Mouse (Mus musculus) left cerebral cortex, postnatal 36 days (tissue): Measurements from ENCODE around the gene Icam5. TPM values are rescaled to one million over a fixed set of nuclear protein-coding genes. Genes with fewer than 3 reads are reported as not detected.
A peak's percentile ranks its signal among the peaks of the same experiment; 100 is the strongest.
"Not testable (repeated sequence)": the region's sequence is repeated elsewhere in the genome, so short reads cannot be mapped to it uniquely, and the experiment has no call there.

Experiments
- DNase-seq, 2 experiments: peaks; one replicate each; pipeline ENCODE4 v3.0.0; 2021 to 2022; ENCODE audit warnings: low spot score in 2 of 2, mixed read lengths in 1 of 2
- intact Hi-C: fragments of 180-260 bp; cut with DNase I; formaldehyde crosslinking; loops from one replicate; pipeline ENCODE4 v1.15.1; 2025
- total RNA-seq, 2 experiments: library from RNA; stranded (reverse); gene quantifications; 2 replicates each; pipeline ENCODE4 v1.2.3; 2021

Icam5 gene
- total RNA-seq, 2 experiments from 2014 or later: 235 to 249 TPM

DNA sequence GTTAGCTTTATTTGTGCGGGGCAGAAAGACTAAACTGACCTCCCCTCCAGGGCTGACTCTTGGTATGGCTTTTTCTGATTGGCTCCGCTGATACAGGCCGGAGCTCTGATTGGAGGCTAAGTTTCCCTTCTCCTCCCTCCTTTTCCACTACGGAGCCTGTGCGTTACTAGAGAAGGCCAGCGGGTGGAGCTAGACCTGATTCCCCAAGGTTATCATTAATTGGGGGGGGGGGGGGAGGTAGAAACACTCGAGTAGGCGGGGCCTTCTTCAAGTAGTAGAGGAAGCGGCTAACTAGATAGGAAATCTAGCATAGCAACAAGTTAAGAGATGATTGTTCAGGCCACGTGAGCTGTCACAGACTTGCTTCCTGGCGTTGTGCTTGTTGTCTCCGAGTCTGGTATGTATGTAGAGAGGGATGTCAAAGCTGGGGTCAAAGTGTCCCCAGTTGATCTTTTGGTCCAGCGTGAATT is 1.1 kb upstream of the Icam5 start:
- intact Hi-C loops: loop anchor here (5.0 kb wide), 1 partner anchor 101 kb away; the partner anchor contains the start of gene Tyk2
- DNase-seq: peak; percentile 71 to 78

DNA sequence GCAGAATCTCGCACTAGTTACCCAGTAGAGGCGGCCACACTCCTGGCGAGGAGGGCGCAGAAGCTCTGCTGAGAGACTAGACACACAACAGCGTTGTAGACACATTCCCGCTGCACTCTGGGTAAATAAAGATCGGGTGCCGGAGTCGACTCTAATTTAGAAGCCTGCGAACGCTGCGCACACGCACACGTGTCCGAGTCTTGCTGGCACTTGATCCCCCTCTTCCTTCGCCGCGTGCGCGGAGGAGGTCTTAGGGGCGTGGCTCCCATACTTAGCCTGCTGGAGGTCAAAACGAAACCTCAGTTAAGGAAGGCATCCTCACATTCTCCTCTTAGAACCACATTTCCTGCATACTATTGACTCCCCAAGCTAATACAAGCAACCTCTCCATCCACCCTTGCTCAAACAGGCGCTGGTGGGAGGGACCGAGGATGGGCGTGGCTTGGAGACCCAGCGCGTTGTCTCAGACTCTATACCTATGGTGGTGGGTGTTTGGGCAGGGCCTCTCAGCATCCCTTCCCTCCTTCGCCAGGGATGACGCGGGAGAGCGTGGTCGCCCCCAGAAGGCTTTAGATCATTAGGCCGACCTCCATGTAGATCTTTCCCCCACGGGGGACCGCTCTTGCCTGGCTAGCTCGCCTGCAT is 500 bp upstream of the Icam5 start:
- intact Hi-C loops: loop anchor here (5.0 kb wide), 1 partner anchor 101 kb away; the partner anchor contains the start of gene Tyk2

DNA sequence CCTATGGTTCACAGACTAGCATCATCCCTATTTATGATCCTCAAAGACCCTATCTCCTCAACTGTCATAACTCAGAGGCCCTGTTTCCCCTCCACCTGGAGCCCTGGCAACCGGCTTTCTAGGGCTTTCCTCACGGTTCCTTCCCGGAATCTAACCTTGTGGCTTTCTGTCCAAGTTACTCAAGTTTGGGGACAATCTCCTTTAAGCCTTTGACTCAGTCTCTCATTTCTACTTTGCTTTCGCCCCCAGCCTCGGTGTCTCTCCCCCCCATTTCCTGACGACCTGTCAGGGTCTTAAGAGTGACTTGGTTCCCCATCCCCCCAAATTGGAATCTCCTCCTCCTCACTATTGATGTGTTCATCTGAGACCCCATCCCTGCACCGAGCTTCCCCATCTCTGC is 618 bp downstream of the Icam5 start:
- DNase-seq: no peak
- intact Hi-C loops: loop anchor here (1.0 to 5.0 kb wide), 4 partner anchors 9 to 100 kb away; partner anchors contain the start of genes Fdx1l, Gm49373 and Tyk2

More for the DNA sequence above, 500 bp upstream of the Icam5 start:
- peak; percentile 88 to 90 for DNase-seq

DNA sequence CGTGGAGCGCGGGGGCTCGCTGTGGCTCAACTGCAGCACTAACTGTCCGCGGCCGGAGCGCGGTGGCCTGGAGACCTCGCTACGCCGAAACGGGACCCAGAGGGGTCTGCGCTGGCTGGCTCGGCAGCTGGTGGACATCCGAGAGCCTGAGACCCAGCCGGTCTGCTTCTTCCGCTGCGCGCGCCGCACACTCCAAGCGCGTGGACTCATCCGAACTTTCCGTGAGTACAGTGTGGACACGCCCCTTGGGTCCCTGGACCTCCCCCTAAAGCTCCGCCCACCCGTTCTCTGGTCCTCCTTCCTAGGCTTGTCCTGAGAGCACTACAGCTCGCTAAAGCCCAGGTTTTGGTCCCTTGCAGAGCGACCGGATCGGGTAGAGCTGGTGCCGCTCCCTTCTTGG is 1.3 kb downstream of the Icam5 start:
- intact Hi-C loops: loop anchor here (2.0 to 5.0 kb wide), 2 partner anchors 40 to 99 kb away; partner anchors contain the start of genes Fdx1l, Gm49373 and Tyk2
- peak; percentile 69 to 70 for DNase-seq

DNA sequence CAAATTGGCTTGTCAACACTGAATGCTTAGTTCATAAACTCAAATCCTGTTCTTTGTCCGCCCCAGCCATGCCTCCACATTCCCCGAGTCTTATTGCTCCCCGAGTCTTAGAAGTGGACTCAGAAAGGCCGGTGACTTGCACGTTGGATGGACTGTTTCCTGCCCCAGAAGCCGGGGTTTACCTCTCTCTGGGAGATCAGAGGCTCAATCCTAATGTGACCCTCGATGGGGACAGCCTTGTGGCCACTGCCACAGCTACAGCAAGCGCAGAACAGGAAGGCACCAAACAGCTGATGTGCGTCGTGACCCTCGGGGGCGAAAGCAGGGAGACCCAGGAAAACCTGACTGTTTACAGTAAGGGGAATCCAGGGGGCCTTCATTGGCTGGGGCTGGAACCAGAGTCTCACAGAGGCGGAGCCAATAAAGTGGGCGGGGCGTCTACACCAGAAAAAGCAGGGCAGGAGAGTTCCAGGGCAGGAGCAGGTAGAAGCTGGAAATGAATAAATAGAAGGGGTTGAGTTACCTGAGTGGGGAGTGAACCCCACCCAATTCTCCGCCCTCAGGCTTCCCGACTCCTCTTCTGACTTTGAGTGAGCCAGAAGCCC is 2.7 kb downstream of the Icam5 start:
- peak in 1 of 2 experiments; percentile 19 for DNase-seq
- intact Hi-C loops: loop anchor here (5.0 kb wide), 1 partner anchor 98 kb away; the partner anchor contains the start of gene Tyk2

DNA sequence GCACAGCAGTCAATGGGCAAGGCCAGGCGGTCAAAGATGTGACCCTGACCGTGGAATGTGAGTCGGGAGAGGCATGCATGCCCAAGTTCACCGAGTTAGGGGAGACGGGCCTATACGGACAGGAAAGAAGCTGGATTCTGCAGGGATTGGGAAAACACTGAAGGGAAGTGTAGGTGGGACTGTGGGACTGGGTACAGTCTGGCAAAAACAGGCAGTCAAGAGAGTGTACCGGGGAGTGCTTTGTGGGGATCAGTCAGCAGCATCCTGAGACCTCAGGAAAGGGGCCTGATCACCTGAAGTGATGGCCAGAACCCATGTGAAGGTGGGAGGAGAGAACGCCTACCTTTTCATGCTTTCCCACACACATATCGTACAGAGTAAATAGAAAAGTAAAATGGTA is 3.7 kb downstream of the Icam5 start:
- DNase-seq: peak in 1 of 2 experiments; percentile 24
- intact Hi-C loops: no loop called here

DNA sequence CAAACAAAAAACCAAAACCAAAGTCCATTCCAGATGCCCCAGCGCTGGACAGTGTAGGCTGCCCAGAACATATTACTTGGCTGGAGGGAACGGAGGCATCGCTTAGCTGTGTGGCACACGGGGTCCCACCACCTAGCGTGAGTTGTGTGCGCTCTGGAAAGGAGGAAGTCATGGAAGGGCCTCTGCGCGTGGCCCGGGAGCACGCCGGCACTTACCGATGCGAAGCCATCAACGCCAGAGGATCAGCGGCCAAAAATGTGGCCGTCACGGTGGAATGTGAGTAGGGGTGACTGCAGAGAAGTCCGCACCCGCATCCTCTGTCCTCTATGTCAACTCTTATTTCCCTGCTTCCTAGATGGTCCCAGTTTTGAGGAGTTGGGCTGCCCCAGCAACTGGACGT is 4.3 kb downstream of the Icam5 start:
- no peak for DNase-seq
- intact Hi-C loops: no loop called here

DNA sequence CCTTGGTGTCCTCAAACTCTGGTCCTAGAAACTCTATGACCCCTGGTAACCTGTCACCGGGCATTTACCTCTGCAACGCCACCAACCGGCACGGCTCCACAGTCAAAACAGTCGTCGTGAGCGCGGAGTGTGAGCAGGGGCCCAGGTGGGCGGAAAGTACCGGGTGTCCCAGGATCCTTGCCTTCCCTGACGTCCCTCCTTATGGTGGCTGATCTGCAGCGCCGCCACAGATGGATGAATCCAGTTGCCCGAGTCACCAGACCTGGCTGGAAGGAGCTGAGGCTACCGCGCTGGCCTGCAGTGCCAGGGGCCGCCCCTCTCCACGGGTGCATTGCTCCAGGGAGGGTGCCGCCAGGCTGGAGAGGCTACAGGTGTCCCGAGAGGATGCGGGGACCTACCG is 4.8 kb downstream of the Icam5 start:
- intact Hi-C loops: no loop called here
- DNase-seq: peak; percentile 47 to 50

DNA sequence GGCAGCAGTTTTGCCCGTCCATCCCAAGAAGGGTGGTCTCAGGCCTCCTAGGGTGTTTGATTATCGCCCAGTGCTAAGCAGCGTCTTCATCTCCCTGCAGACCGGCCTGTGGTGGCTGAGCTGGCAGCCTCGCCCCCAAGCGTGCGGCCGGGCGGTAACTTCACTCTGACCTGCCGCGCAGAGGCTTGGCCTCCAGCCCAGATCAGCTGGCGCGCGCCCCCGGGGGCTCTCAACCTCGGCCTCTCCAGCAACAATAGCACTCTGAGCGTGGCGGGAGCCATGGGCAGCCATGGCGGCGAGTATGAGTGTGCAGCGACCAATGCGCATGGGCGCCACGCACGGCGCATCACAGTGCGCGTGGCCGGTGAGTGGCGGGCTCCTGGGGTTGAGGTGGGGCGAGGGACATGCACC is 5.6 kb downstream of the Icam5 start:
- intact Hi-C loops: no loop called here

DNA sequence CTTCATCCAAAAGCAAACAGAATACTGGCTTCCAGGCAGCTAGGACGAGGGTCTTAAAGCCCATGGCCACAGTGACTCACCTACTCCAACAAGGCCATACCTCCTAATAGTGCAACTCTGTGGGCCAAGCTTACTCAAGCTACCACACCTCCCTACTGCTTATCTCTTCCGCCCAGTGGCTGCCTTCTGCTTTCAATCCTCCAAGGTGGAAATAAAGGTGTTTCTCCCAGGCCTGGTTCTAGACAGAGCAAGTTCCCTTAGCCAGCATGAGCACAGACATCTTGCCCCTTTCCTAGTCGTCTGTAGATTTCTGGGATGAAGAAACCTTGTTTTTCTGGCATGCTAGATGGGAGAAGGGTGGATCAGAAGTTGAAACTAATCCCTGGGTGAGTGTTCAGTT is 7.9 kb downstream of the Icam5 start:
- DNase-seq: no peak
- intact Hi-C loops: loop anchor here (2.0 kb wide), 1 partner anchor 23 kb away; no protein-coding TSS in a partner anchor

More for the DNA sequence above, 5.6 kb downstream of the Icam5 start:
- DNase-seq: peak; percentile 52 to 69

DNA sequence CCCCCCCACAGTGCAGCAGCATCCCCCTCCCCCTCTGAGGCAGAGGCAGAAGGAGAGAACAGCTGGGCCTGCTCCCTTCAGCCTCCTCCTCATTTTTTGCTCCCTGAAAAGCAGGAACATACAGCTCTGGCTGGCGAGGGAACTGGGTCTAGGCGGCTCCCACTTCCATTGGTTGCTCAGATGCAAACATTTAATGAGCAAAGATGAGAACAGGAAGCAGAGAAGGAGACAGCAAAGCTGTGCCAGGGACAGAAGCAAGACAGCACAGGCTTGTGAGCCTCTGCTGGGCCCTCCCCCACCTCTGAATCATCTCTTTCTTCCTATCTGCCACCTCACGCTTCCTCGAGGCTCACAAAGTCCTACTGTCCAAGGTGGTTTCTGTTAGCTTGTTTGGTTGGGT is 9.4 kb downstream of the Icam5 start:
- peak; percentile 80 to 81 for DNase-seq
- intact Hi-C loops: loop anchor here (1.0 to 2.0 kb wide), 2 partner anchors 9 to 21 kb away; partner anchors contain the start of gene Icam5

DNA sequence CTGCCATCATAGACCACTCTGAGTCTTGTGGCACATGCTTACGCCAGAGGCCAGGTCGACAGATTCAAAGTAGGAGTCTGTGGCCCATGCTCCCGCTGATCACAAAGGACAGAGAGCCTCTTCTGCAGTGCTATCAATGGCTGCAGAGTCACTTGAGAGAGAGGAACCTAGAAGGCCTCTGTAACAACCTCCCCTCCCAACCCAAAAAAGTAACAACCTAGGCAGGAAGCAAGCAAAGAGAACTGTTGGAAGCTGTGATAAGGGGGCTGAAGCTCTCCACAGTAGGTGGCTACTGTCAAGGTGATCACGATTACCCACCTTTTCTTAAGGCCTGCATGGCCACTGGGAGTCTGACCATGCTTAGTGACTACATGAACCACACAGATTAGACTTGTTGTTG is 11.7 kb downstream of the Icam5 start:
- DNase-seq: no peak
- intact Hi-C loops: no loop called here

DNA sequence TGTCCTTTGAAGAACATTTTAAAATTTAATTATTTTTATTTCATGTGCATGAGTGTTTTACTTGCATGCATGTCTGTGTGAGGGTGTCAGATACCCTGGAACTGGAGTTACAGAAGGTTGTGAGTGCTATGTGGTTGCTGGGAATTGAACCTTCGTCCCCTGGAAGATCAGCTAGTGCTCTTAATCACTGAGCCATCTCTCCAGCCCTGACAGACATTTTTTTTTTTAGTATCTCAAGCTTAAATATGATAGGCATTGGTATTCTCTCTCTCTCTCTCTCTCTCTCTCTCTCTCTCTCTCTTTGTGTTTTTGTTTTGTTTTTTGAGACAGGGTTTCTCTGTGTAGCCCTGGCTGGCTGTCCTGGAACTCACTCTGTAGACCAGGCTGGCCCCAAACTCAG is 12.9 kb downstream of the Icam5 start:
- intact Hi-C loops, DNase-seq: not testable (repeated sequence)

DNA sequence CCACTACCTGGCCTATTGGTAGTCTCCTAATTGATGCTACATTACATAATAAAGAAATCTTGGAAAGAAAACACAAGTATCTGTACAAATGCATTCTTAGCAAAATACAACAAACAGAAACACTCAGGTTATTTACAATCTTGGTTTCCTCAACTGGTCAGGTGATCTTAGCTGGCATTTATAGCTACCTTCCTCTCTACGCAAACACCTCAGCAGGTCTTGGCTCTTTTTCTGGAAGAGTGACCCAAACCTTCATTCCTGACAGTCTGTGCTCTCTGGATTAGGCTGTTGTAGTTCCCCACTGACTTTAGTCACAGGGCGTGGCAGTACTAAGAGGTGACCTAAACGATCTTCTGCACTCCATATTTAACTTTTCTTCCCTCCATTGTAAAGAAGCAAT is 13.4 kb downstream of the Icam5 start:
- intact Hi-C loops: no loop called here
- no peak for DNase-seq

DNA sequence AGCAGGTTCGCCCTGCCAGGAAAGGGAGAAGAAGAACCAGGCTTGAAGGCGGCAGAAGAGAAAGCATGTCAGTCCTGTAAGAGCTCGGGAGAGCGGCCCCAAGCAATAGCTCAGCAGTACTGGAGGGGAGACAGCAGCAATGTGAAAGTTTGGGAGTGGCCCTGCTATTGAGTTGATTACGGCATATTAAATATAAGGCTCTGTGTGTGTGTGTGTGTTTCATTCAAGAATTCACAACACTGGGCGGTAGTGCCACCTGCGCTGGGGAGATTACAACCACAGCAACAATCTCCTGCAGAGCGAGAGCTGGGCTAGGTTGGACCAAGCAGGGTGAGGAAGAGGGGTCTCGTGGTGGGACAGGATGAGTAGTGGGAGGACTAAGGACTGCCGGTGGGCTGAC is 19.7 kb downstream of the Icam5 start:
- intact Hi-C loops: no loop called here
- no peak for DNase-seq

DNA sequence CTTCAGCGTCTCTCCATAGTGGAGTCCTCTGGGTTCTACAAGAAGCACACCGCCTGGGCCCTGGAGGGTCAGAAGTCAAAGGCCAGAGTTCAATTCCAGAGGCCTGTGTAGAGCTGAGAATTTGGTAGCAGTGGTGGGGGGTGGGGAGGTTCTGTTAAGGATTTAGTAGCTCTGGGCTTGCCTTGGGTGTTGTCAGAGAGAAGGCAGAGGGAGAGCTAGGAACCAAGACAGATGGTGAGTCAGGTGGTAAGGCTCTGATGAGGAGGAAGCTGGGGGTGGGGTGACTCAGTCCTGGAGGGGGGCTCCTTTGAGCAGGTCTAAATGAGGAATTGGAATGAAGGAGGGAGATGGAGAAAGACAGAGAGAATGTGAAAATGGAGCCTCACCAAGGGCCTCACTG is 31.1 kb downstream of the Icam5 start:
- intact Hi-C loops: loop anchor here (1.0 to 2.0 kb wide), 2 partner anchors 22 to 31 kb away; partner anchors contain the start of gene Icam5
- DNase-seq: peak; percentile 71 to 81

DNA sequence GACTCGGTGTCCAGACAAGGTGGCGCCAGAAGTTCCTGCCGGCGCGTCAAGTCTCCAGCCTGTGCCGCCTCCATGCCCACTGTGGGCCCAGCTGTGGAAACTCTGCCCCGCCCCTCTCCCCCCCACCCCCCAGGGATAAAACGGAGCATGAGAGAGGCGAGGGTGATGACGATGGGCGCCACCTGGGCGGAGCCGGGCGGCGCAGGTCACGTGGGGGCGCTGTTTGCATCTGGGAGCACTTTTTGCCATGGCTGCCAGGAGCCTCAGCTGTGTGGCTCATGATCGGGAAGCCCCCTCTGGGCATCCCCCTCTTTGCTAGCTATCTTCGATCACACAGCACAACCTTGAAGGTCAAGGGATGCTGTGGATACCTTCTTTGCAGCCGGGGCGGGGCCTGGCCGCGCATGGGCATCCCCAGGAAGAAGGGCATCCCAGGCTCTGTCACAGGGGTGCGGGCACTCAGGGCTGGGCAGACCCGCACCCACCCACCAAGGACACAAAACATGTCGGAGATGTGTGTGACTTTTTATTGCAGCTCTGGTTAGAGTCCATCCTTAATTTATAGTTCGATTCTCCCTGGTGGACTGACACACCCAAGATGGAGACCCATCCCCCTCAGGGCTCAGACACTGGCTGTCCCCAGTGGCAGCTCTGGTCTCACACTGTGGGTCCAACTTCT is 35.3 kb downstream of the Icam5 start, which contains the start of gene Zglp1:
Gene Zglp1 (minus strand): TSS at position 88 of the 679 bp plus-strand sequence.
- intact Hi-C loops: no loop called here
- DNase-seq: no peak

DNA sequence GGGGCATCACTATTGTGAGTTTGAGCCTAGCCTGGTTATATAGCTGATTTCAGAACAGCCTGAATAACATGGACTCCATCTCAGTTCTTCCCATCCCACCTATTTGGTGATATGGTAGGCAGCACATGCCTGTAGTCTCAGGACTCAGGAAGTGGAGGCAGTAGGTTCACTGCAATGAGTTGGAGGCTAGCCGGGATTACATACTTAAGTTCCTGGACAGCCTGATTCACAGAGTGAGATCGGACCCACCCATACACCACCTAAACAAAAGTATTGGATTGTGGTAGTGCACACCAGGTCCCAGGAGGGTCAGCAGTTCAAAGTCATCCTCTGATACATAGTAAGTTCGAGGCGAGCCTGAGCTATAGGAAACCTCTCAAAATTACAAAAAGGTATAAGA is 40.8 kb downstream of the Icam5 start:
- peak in 1 of 2 experiments; percentile 29 for DNase-seq
- intact Hi-C loops: loop anchor here (2.0 kb wide), 1 partner anchor 40 kb away; the partner anchor contains the start of gene Icam5

DNA sequence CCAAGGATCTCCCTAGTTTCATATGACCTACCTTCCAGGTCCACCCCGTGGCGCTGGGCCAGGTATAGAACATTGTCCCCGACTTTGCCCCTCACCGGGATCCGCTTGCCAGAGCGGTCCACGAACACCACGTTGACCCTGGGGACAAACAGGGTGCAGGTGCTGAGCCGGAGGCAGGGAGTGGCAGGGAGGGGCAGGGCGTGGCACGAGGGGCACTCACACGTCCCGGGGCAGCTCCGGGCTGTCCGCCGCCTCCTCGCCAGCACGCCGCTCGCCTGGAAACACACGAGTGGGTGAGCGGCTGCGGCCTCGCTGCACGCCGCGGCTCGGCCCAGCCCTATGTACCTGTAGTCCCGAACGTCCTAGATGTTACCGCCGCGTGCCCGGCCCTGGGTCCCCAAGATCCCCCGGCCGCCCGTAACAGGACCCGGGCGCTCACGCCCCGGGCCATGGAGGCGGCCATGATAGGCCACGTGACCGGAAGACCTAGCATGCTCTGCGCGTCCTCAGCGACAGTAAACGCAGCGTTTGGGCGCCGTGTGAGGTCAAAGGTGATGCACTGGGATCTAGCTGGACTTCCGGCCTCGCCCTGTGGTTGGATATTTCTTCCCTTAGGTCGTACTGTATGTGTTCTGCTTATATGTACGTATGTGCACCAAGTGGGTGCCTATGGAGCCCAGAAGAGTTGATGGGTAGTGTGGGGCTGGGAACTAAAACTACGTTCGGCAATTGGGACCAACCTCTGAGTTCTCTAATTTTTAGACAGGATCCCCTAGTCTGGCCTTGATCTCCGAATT is 41.4 kb downstream of the Icam5 start, which contains the start of the genes Gm49373 and Fdx1l:
Gene Gm49373 (minus strand): TSS at position 53 of the 797 bp plus-strand sequence.
Gene Fdx1l (minus strand): TSS at position 571 of the 797 bp plus-strand sequence.
- DNase-seq: peak; percentile 91 to 93
- intact Hi-C loops: loop anchor here (2.0 kb wide), 1 partner anchor 40 kb away; the partner anchor contains the start of gene Icam5
